Mouse (Mus musculus) stomach, embryonic 16.5 days (tissue): Measurements from ENCODE around the gene Tspan18. TPM values are rescaled to one million over a fixed set of nuclear protein-coding genes. Genes with fewer than 3 reads are reported as not detected.

Source experiments
- ATAC-seq: fragments of 200-750 bp; cut with Nextera tagmentation; 2 replicates; pipeline ENCODE4 v1.8.0; 2017; ENCODE audit warnings: moderate number of reproducible peaks, moderate TSS enrichment; ENCODE audit not compliant: insufficient read depth, low FRiP score
- H3K27ac ChIP-seq: fragments of 300-500 bp; sonication (generic); 2 replicates; pipeline ENCODE4 v1.5.1; 2014; ENCODE audit warnings: low read length
- H3K27me3 ChIP-seq: fragments of 300-500 bp; sonication (generic); 2 replicates; pipeline ENCODE4 v1.6.1; 2014; ENCODE audit warnings: low read length, control low read depth, mixed read lengths; ENCODE audit not compliant: control insufficient read depth, insufficient read depth
- H3K36me3 ChIP-seq: fragments of 300-500 bp; sonication (generic); 2 replicates; pipeline ENCODE4 v1.6.1; 2014; ENCODE audit warnings: low read length; ENCODE audit not compliant: control insufficient read depth, insufficient read depth
- H3K4me1 ChIP-seq: fragments of 300-500 bp; sonication (generic); 2 replicates; pipeline ENCODE4 v1.6.1; 2014; ENCODE audit warnings: low read length, control low read depth, mixed read lengths; ENCODE audit not compliant: control insufficient read depth, insufficient read depth
- H3K4me2 ChIP-seq: fragments of 300-500 bp; sonication (generic); 2 replicates; pipeline ENCODE4 v1.6.1; 2014; ENCODE audit warnings: low read depth, low read length, mixed read lengths
- H3K4me3 ChIP-seq: fragments of 300-500 bp; sonication (generic); replicated peaks from 2 replicates; pipeline ENCODE4 v1.5.1; 2014; ENCODE audit warnings: mild to moderate bottlenecking, low read length
- H3K9ac ChIP-seq: fragments of 300-500 bp; sonication (generic); 2 replicates; pipeline ENCODE4 v1.6.1; 2014; ENCODE audit warnings: low read length
- H3K9me3 ChIP-seq: fragments of 300-500 bp; sonication (generic); replicated peaks from 2 replicates; pipeline ENCODE4 v1.6.1; 2016; ENCODE audit warnings: low read length, control low read depth; ENCODE audit not compliant: control insufficient read depth
- WGBS: fragments of 180-500 bp; shearing (Covaris S2); extraction: QIAGEN DNeasy Blood & Tissue Kit; methylation state at CpG from one replicate; pipeline ENCODE4 v1.1.7; 2014; 5-methylcytosine and 5-hydroxymethylcytosine counted together
- polyA plus RNA-seq: library from polyadenylated mRNA; unstranded; fragments of >200 nt; fragmentation: Nextera tagmentation; extraction: Ambion mirVana; gene quantifications from 2 replicates; pipeline ENCODE4 v1.2.1, GENCODE M21; 2015

The Tspan18 gene
- polyA plus RNA-seq, 1 experiment from 2014 or later: 15.3 TPM

- no peak overlapping the region for H3K27ac ChIP-seq
- H3K9ac ChIP-seq: no peak overlapping the region
- ATAC-seq: no peak
- no peaks in the 10 kb centered on the region for H3K36me3 ChIP-seq
- 63% methylated on average over 4 of the region's 4 CpGs for WGBS
- H3K9me3 ChIP-seq: no peaks in the 10 kb centered on the region
- H3K4me3 ChIP-seq: no peak overlapping the region
- H3K27me3 ChIP-seq: no peaks in the 10 kb centered on the region
- H3K4me2 ChIP-seq: no peak overlapping the region
- H3K4me1 ChIP-seq: peaks cover 47% of the 10 kb centered on the region
Observed at GRCm38 (mm10) chr2:93193806-93194205, 140.5 kb downstream of the Tspan18 start.

- Histone ChIP-seq H3K27me3 (no peaks in the 10 kb centered on the region), H3K9ac (no peak overlapping the region), H3K9me3 (no peaks in the 10 kb centered on the region), H3K4me1 (peaks cover 44% of the 10 kb centered on the region), H3K4me3 (no peak overlapping the region), H3K4me2 (no peak overlapping the region), H3K36me3 (no peaks in the 10 kb centered on the region), H3K27ac (no peak overlapping the region)
- 10% methylated on average over 6 of the region's 6 CpGs for WGBS
- ATAC-seq: no peak
Observed at GRCm38 (mm10) chr2:93192671-93193080, 141.6 kb downstream of the Tspan18 start.

- Histone ChIP-seq H3K9me3 (no peaks in the 10 kb centered on the region), H3K4me3 (no peak overlapping the region), H3K36me3 (no peaks in the 10 kb centered on the region), H3K27ac (peak overlapping the region; percentile 26; the same call in 1 of the 2 replicates), H3K4me1 (peaks cover 44% of the 10 kb centered on the region), H3K4me2 (no peak overlapping the region), H3K9ac (no peak overlapping the region), H3K27me3 (no peaks in the 10 kb centered on the region)
- 35% methylated on average over 9 of the region's 9 CpGs for WGBS
- ATAC-seq: no peak
Observed at GRCm38 (mm10) chr2:93192182-93192560, 142.1 kb downstream of the Tspan18 start.

- H3K4me2 ChIP-seq: peak overlapping the region; percentile 31; the same call in 1 of the 2 replicates
- H3K36me3 ChIP-seq: no peaks in the 10 kb centered on the region
- no peak overlapping the region for H3K9ac ChIP-seq
- H3K4me1 ChIP-seq: peaks cover 44% of the 10 kb centered on the region
- 60% methylated on average over 14 of the region's 14 CpGs for WGBS
- H3K27ac ChIP-seq: peak overlapping the region; percentile 82; the same call in 1 of the 2 replicates
- no peaks in the 10 kb centered on the region for H3K27me3 ChIP-seq
- H3K4me3 ChIP-seq: no peak overlapping the region
- H3K9me3 ChIP-seq: no peaks in the 10 kb centered on the region
- ATAC-seq: no peak
Observed at GRCm38 (mm10) chr2:93191488-93192181, 142.7 kb downstream of the Tspan18 start.

- no peak for ATAC-seq
- H3K4me1 ChIP-seq: peaks cover 41% of the 10 kb centered on the region
- peak overlapping the region; percentile 31 for H3K4me2 ChIP-seq
- peak overlapping the region; percentile 82 for H3K27ac ChIP-seq
- no peaks in the 10 kb centered on the region for H3K27me3 ChIP-seq
- WGBS: 27% methylated on average over 9 of the region's 9 CpGs
- H3K9me3 ChIP-seq: no peaks in the 10 kb centered on the region
- no peak overlapping the region for H3K4me3 ChIP-seq
- H3K9ac ChIP-seq: peak overlapping the region; percentile 51
- H3K36me3 ChIP-seq: no peaks in the 10 kb centered on the region
Observed at GRCm38 (mm10) chr2:93190771-93191487, 143.4 kb downstream of the Tspan18 start.

- peak overlapping the region; percentile 76 for H3K27ac ChIP-seq
- H3K4me3 ChIP-seq: peak overlapping the region; percentile 64
- H3K4me1 ChIP-seq: peaks cover 32% of the 10 kb centered on the region
- H3K27me3 ChIP-seq: no peaks in the 10 kb centered on the region
- WGBS: 9% methylated on average over 19 of the region's 19 CpGs
- H3K9me3 ChIP-seq: no peaks in the 10 kb centered on the region
- peak overlapping the region; percentile 85 for H3K4me2 ChIP-seq
- no peaks in the 10 kb centered on the region for H3K36me3 ChIP-seq
- peak; percentile 11; the same call in 1 of the 2 replicates for ATAC-seq
- peak overlapping the region; percentile 80 for H3K9ac ChIP-seq
Observed at GRCm38 (mm10) chr2:93188761-93189458, 145.4 kb downstream of the Tspan18 start.

- peaks cover 33% of the 10 kb centered on the region for H3K4me1 ChIP-seq
Observed at GRCm38 (mm10) chr2:93188020-93188760, 146.1 kb downstream of the Tspan18 start.

GRCm38 (mm10) chr2:93187323-93187996, 146.8 kb downstream of the Tspan18 start, which contains the start of gene Trp53i11:
TSS of gene Trp53i11 (plus strand) at chr2:93187548.
- Histone ChIP-seq H3K9ac (peak within 1 kb of the TSS; percentile 80), H3K4me1 (peaks cover 34% of the 10 kb centered on the region), H3K36me3 (no peaks in the 10 kb centered on the region), H3K9me3 (no peaks in the 10 kb centered on the region), H3K4me2 (peak within 1 kb of the TSS; percentile 85), H3K27ac (peak within 1 kb of the TSS; percentile 76), H3K27me3 (no peaks in the 10 kb centered on the region), H3K4me3 (peak within 1 kb of the TSS; percentile 64)
- WGBS: under 1% methylated on average over 68 of the region's 69 CpGs
- peak; percentile 90 for ATAC-seq

More at GRCm38 (mm10) chr2:93188020-93188760, 146.1 kb downstream of the Tspan18 start:
- Histone ChIP-seq H3K27me3 (no peaks in the 10 kb centered on the region), H3K36me3 (no peaks in the 10 kb centered on the region), H3K4me2 (peak overlapping the region; percentile 85), H3K9me3 (no peaks in the 10 kb centered on the region), H3K27ac (peak overlapping the region; percentile 76), H3K4me3 (peak overlapping the region; percentile 64), H3K9ac (peak overlapping the region; percentile 80)
- ATAC-seq: no peak
- WGBS: under 1% methylated on average over 53 of the region's 53 CpGs
